Mouse (Mus musculus): ENCODE measurements around the gene Clk3. TPM values are rescaled to one million over a fixed set of nuclear protein-coding genes. Genes with fewer than 3 reads are reported as not detected.
A peak's percentile ranks its signal among the peaks of the same experiment; 100 is the strongest.

Clk3 gene
- total RNA-seq (2021): 10 to 100 TPM; 69.6 to 88.0 TPM

DNA sequence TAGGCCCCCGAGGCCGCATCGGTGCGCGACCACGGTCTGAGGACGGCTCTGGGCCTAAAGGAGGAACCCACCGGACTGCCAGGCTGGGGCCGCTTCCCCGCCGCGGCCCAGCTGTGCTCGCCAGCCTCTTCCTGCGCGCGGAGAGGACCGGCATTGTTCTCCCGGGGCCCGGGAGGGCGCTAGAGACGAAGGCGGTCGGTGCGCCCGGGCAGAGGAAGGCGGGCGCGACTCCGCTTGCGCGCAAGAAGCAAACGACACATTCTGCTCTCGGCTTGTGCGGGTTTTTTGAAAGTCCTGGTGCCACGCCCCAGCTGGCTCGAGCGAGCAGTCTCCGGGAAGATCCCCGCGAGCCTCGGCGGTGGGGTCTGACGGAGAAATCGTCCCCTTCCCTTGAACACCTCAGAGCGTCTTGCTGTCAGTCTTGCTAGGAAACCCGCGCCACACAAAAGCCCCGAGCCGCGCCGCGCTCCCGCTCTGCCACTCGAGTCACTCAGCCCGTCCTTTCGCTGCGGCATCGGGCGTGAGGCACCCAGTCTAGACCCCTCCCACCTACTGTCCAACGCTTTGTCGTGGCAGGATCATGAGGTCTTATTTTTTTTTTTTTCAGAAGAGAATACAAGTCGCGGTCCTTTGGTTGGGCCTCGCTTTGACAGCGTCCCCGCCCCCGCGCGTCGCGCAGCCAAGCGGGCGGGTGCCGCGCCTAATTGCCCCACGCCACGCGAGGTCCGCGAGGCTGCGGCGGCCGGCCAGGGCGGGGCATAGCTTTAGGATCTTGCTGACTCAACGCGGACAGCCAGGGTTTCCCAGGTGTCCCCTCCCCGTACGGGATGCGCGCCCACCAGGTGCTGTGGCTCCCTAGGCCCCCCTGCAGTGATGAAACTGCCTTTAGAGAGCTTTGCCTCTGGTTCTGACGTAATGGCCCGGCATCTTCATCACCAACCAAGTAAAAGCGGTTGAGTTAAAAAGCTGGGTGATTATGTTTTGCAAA is at the start of gene Clk3:
Gene Clk3 (minus strand): TSS at position 497 of the 988 bp plus-strand sequence.
- intact Hi-C loops (cut with DNase I): loop anchor here (5.0 kb wide), 1 partner anchor 72 kb away; the partner anchor contains the start of gene Arid3b
- peak; percentile 73 to 89 for DNase-seq (ENCODE audit: extremely low spot score in 1 of 2, low spot score in 2 of 2)

GRCm38 (mm10) chr9:57814866-57815265 is 49.2 kb upstream of the Clk3 start:
- no peak for DNase-seq (ENCODE audit: extremely low spot score in 1 of 2, low spot score in 2 of 2)
- intact Hi-C loops (cut with DNase I): no loop called here

GRCm38 (mm10) chr9:57814014-57814413 is 48.4 kb upstream of the Clk3 start:
- intact Hi-C loops (cut with DNase I): no loop called here
- DNase-seq (ENCODE audit: extremely low spot score in 1 of 2, low spot score in 2 of 2): no peak

- intact Hi-C loops (cut with DNase I): no loop called here
- DNase-seq (ENCODE audit: extremely low spot score in 1 of 2, low spot score in 2 of 2): no peak
Observed at GRCm38 (mm10) chr9:57811793-57812733, 46.4 kb upstream of the Clk3 start.

- intact Hi-C loops (cut with DNase I): no loop called here
- no peak for DNase-seq (ENCODE audit: extremely low spot score in 1 of 2, low spot score in 2 of 2)
Observed at GRCm38 (mm10) chr9:57810691-57811090, 45.0 kb upstream of the Clk3 start.

- intact Hi-C loops (cut with DNase I): no loop called here
- DNase-seq (ENCODE audit: extremely low spot score in 1 of 2, low spot score in 2 of 2): no peak
Observed at GRCm38 (mm10) chr9:57808771-57809310, 43.2 kb upstream of the Clk3 start.

- intact Hi-C loops (cut with DNase I): no loop called here
- DNase-seq (ENCODE audit: extremely low spot score in 1 of 2, low spot score in 2 of 2): peak in 1 of 2 experiments; percentile 35
Observed at GRCm38 (mm10) chr9:57807174-57807651, 41.6 kb upstream of the Clk3 start.

- DNase-seq (ENCODE audit: extremely low spot score in 1 of 2, low spot score in 2 of 2): no peak
- intact Hi-C loops (cut with DNase I): no loop called here
Observed at GRCm38 (mm10) chr9:57806066-57806481, 40.4 kb upstream of the Clk3 start.

DNA sequence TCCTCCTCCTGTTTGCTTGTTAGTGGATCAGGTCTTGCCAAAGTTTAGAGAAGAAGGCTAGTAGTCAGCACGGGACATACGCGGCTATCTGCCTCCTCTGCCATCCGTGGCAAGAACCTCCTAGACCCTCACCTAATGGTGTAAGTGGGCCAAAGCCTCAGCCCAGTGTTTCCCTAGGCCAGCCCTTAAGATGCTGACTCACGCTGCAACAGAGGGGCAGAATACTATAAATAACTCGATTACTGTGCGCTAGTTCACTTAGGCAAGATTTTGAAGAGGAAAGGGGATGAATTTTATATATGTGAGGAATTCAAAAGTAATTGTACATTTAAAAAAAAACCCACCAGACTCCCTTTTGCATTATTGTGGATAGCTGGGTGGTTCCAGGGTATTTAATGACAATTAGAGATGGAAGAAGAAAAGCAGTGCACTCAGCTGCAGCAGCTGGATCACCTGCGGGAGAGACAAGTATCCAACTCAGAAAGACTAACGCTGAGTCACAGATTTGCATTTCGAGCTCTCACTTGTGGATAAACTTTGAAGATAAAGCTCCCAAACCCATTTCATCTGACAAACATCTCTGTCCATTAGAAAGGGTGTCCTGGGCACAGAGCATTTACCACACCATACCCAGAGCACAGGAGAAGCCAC is 39.6 kb upstream of the Clk3 start:
- intact Hi-C loops (cut with DNase I): no loop called here
- no peak for DNase-seq (ENCODE audit: extremely low spot score in 1 of 2, low spot score in 2 of 2)

GRCm38 (mm10) chr9:57803839-57804238 is 38.2 kb upstream of the Clk3 start:
- DNase-seq (ENCODE audit: extremely low spot score in 1 of 2, low spot score in 2 of 2): no peak
- intact Hi-C loops (cut with DNase I): no loop called here

GRCm38 (mm10) chr9:57803047-57803446 is 37.4 kb upstream of the Clk3 start:
- no peak for DNase-seq (ENCODE audit: extremely low spot score in 1 of 2, low spot score in 2 of 2)
- intact Hi-C loops (cut with DNase I): no loop called here

DNA sequence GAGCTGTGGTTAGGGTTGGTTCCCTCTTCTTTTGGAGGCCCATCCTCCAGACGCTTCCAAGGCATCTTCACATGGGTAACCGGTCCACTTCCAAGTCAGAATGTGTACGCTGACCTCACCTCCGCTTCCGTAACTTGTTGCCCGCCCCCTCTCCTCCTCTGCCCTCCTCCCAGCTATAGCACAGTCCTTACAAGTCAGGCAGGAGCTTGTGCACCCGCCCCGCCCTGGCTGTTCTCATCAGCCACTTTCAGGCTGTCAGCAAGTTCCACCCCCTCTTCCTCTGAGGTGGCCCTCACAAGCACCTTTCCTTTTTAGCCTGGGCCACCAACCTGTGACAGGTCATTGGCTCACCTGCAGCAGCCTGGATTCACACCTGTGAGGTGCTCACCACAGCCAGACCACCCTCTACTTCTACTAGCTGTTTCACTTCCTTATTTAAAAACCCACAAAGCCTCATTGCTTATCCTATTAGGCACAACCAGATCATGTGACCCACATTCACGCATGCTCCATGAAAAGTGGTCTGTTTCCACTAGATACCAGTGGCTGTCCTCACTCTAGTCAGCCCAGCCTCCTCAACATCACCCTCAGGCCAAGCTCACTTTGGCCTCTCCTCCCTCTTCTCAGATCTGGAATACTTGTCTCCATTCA is 34.8 kb upstream of the Clk3 start:
- intact Hi-C loops (cut with DNase I): no loop called here
- DNase-seq (ENCODE audit: extremely low spot score in 1 of 2, low spot score in 2 of 2): no peak

- intact Hi-C loops (cut with DNase I): no loop called here
Observed at GRCm38 (mm10) chr9:57798725-57799253, 33.1 kb upstream of the Clk3 start.

GRCm38 (mm10) chr9:57797456-57797855 is 31.8 kb upstream of the Clk3 start:
- intact Hi-C loops (cut with DNase I): no loop called here

More at GRCm38 (mm10) chr9:57798725-57799253, 33.1 kb upstream of the Clk3 start:
- peak in 1 of 2 experiments; percentile 47 for DNase-seq (ENCODE audit: extremely low spot score in 1 of 2, low spot score in 2 of 2)

GRCm38 (mm10) chr9:57789733-57790132 is 24.1 kb upstream of the Clk3 start:
- no peak for DNase-seq (ENCODE audit: extremely low spot score in 1 of 2, low spot score in 2 of 2)
- intact Hi-C loops (cut with DNase I): no loop called here

More at GRCm38 (mm10) chr9:57797456-57797855, 31.8 kb upstream of the Clk3 start:
- no peak for DNase-seq (ENCODE audit: extremely low spot score in 1 of 2, low spot score in 2 of 2)

- no peak for DNase-seq (ENCODE audit: extremely low spot score in 1 of 2, low spot score in 2 of 2)
- intact Hi-C loops (cut with DNase I): no loop called here
Observed at GRCm38 (mm10) chr9:57782656-57783055, 17.0 kb upstream of the Clk3 start.

DNA sequence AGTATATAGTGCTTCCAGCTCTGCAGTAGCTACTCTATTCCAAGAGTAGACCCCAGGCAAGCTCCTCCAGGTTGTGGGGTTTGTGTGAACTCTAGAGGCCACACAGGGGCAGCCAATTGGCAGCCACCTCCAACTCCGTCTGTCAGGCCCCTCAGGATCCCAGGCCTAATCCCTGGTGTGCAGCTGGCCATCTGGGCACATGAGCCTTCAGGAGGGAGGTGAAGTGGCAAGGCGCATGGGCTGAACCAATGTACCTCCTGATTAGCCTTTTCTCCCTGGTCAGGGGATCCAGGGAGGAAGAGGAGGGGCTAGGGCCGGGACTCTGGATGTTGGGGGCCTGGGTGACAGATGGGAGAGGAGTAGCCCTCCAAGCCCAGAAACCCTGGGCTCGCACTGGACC is 10.1 kb upstream of the Clk3 start:
- no peak for DNase-seq (ENCODE audit: extremely low spot score in 1 of 2, low spot score in 2 of 2)
- intact Hi-C loops (cut with DNase I): loop anchor here (5.0 kb wide), 1 partner anchor 127 kb away; no protein-coding TSS in a partner anchor

Measured in left cerebral cortex, postnatal 10 days (tissue).